Mouse (Mus musculus): ENCODE results near the gene Hmcn2.

Gene Hmcn2

GRCm38 (mm10) chr2:31305684-31306083 is 8.5 kb upstream of the Hmcn2 start:
- peak; percentile 36 for DNase-seq

GRCm38 (mm10) chr2:31308257-31308656 is 6.0 kb upstream of the Hmcn2 start:
- DNase-seq: no peak

- no peak for DNase-seq
These were observed 4.7 kb upstream of the Hmcn2 start for GRCm38 (mm10) chr2:31309549-31309948.

GRCm38 (mm10) chr2:31318162-31318561 is 3.9 kb downstream of the Hmcn2 start:
- no peak for DNase-seq

- no peak for DNase-seq
These were observed 5.0 kb downstream of the Hmcn2 start for GRCm38 (mm10) chr2:31319200-31319599.

- DNase-seq: peak; percentile 63
These were observed 13.0 kb downstream of the Hmcn2 start for GRCm38 (mm10) chr2:31327186-31327585.

- peak; percentile 50 for DNase-seq
These were observed 23.6 kb downstream of the Hmcn2 start for GRCm38 (mm10) chr2:31337706-31338330.

GRCm38 (mm10) chr2:31339826-31340225 is 25.6 kb downstream of the Hmcn2 start:
- DNase-seq: no peak

- DNase-seq: no peak
These were observed 27.7 kb downstream of the Hmcn2 start for GRCm38 (mm10) chr2:31341726-31342535.

GRCm38 (mm10) chr2:31346096-31346495 is 31.9 kb downstream of the Hmcn2 start:
- DNase-seq: peak; percentile 56

GRCm38 (mm10) chr2:31348373-31348772 is 34.2 kb downstream of the Hmcn2 start:
- no peak for DNase-seq

- DNase-seq: no peak
These were observed 34.6 kb downstream of the Hmcn2 start for GRCm38 (mm10) chr2:31348850-31349249.

GRCm38 (mm10) chr2:31356771-31357170 is 42.6 kb downstream of the Hmcn2 start:
- DNase-seq: no peak

GRCm38 (mm10) chr2:31359316-31359715 is 45.1 kb downstream of the Hmcn2 start:
- no peak for DNase-seq

- no peak for DNase-seq
These were observed 53.0 kb downstream of the Hmcn2 start for GRCm38 (mm10) chr2:31367186-31367585.

- DNase-seq: no peak
These were observed 57.2 kb downstream of the Hmcn2 start for GRCm38 (mm10) chr2:31371396-31371795.

GRCm38 (mm10) chr2:31372186-31372585 is 58.0 kb downstream of the Hmcn2 start:
- DNase-seq: no peak

- DNase-seq: peak; percentile 19
These were observed 60.2 kb downstream of the Hmcn2 start for GRCm38 (mm10) chr2:31374415-31374814.

- DNase-seq: no peak
These were observed 61.8 kb downstream of the Hmcn2 start for GRCm38 (mm10) chr2:31376057-31376456.

- DNase-seq: no peak
These were observed 63.3 kb downstream of the Hmcn2 start for GRCm38 (mm10) chr2:31377481-31377880.

GRCm38 (mm10) chr2:31381292-31381846 is 67.2 kb downstream of the Hmcn2 start:
- peak; percentile 78 for DNase-seq

- peak; percentile 65 for DNase-seq
These were observed 68.7 kb downstream of the Hmcn2 start for GRCm38 (mm10) chr2:31382952-31383351.

- DNase-seq: no peak
These were observed 102.8 kb downstream of the Hmcn2 start for GRCm38 (mm10) chr2:31416968-31417367.

- DNase-seq: peak; percentile 59
These were observed 103.8 kb downstream of the Hmcn2 start for GRCm38 (mm10) chr2:31418021-31418420.

Data from retina, postnatal 1 day (tissue).